Mouse (Mus musculus): ENCODE measurements around the gene Snip1. TPM values are rescaled to one million over a fixed set of nuclear protein-coding genes. Genes with fewer than 3 reads are reported as not detected.

Gene Snip1
- 1 to 10 TPM; 5.1 to 8.8 TPM for polyA plus RNA-seq (2017; shearing (Covaris generic))

DNA sequence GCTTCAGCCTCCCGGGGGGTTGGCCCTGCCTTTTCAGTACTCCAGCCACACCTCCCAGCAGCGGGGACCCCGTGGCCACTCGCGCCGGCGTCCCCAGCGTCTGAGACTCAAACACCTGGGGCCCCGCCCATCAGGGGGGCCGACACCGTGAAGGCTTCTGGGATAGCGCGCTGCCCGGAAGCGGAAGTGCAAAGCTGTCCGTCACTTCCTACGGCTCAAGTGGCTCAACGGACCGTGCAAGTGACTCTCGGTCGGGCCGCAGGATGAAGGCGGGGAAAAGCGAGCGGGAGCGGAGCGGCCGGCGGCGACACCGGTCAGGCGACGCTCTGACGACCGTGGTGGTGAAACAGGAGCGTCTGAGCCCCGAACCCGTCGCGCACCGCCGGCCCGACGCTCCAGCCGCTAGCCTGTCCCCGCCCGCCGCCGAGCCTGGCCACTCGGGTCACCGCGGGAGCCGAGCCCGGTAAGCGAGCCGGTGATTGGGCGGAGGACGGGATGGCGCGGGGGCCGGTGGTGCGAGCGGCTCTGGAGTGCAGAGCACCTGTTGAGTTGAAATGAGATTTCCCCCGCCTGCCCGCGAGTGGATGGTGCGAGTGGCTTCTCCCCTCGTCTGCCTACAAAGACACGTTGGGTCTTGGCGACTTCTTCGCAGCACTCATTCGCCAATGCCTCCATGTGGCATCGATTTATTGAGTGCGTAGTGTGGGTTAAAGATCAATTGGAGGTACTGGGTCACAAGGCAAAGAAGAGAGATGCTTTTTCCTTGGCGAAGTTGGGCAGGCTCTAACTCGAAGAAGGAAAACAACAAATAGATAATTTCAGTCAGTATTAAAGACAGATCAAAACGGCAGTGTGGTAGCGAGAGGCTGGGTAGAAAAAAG, at the start of gene Snip1:
TSS of gene Snip1 (plus strand) at position 183 of the 881 bp plus-strand sequence.
- peak; percentile 94 for ATAC-seq

- ATAC-seq: no peak
Observed at GRCm38 (mm10) chr4:125017431-125017830, 49.0 kb upstream of the Snip1 start.

DNA sequence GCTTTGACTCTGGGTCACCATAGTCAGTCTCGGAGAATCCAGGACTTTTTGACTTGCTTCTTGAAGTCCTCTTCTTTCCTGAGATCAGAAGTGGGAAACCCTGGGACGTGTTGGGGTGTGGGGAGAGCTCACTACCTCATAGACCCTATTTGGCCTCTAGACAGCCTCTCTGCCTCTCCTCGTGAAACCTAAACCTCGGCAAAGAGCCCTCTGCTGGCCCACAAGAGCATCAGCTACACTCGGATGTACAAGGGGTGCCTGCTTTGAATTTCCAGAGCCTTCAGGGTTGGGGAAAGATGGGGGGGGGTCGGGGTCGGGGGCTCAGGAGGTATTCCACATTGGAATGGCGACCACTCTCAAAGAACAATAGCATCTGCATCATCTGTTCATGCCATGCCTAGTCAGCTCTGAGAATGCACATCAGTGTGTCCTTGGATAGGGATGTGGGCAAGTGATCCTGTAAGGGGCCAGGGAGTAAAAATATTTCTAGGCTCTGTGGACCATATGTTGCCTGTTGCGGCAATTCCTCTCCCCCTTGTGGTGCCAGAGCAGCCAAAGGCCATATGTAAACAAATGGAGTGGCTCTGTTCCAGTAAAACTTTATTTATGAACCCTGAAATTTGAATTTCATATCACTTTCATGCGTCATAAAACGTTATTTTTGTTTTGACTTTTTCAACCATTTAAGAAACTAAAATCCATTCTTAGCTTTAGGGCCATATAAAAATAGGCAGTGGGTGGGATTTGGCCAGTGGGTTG, 45.5 kb upstream of the Snip1 start:
- no peak for ATAC-seq

DNA sequence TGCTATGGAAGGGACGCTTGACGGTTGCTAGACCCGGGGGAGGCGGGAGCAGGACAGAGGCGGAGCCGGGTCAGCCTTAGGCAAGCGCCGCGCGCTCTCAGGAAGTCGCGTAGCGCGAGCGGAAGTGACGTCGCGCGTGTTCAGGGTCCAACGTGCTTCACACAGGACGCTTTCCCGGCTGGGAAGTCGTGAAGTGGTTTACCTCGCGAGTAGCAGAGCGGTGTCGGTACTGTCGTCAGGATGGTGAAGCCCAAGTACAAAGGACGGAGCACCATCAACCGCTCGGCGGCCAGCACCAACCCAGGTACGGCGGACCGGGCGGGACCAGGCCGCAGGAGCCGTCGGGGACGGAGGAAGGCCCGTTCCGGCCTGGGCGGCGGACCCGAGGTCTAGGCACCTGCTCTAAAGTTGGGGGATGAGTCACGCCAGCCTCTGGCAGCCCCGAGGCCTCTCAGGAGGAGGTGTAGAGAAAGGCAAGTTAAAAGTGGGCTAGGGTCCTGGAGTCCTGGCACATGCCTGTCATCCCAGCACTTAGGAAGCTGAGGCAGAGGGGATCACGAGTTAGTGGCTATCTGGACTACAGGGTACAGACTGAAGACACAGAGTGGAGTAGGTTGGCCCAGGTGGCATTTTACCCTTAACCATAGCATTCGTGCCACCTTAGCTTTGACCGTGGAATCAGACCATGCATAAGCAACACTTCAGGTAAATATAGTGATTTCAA, 36.4 kb upstream of the Snip1 start:
- ATAC-seq: peak; percentile 100

DNA sequence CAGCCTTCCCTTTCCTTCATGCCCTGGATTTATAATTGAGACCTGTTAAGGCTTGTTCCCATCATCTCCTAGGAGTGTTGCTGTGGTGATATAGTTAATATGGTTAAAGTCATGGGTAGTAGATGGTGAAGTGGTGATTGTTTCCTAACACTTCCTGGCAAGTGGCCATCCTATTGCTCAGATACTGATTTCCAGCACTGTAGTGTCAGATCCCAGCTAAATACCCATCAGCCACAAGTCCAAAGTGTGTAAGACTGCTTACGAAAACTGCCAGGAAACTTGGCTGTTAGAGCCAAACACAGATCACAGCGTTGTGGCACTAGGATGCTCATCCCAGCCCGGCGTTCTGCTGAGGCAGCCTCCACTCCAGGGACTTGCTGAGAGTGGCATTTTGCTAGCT, 32.1 kb upstream of the Snip1 start:
- ATAC-seq: no peak

- ATAC-seq: no peak
Observed at GRCm38 (mm10) chr4:125044454-125044853, 22.0 kb upstream of the Snip1 start.

- no peak for ATAC-seq
Observed at GRCm38 (mm10) chr4:125055385-125055784, 11.1 kb upstream of the Snip1 start.

- ATAC-seq: no peak
Observed at GRCm38 (mm10) chr4:125056476-125056875, 10.0 kb upstream of the Snip1 start.

DNA sequence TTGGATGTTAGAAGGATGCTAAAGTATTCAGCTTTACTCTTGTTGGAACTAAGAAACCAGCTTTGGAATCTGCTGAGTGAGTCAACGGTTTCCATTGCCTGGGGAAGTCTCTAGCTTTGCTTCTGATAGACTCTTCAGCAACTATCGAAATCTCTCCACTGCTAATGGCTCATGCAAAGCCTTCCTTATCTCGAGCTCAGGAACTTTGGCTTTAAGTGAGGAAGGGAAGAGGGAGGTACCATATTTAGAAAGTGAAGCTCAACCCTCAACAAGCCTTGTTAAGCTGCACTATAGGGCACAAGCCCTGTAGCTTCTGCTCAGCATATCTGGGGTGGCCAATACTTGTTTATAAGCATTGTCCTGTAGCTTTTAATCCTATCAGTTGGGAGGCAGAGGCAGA, 9.2 kb upstream of the Snip1 start:
- no peak for ATAC-seq

DNA sequence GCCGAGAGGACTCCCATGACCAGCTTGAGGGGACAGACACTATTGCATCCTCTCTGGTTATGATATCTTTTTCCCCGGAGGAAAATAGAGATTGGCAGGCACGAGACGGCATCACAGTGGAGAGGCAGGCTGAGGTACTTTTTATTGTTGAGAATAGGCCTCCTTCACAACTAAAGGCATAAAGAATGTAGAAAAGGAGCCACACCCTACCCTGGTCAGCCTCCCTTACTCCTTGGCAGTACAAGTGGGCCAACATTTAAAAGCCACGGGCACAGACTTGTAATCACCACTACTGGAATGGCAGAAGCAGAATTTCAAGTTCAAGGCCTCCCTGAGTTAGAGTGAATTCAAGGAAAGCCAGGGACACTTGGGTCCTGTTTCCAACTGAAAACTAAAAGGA, 8.4 kb upstream of the Snip1 start:
- ATAC-seq: no peak

GRCm38 (mm10) chr4:125059025-125059424, 7.4 kb upstream of the Snip1 start:
- ATAC-seq: peak; percentile 54

DNA sequence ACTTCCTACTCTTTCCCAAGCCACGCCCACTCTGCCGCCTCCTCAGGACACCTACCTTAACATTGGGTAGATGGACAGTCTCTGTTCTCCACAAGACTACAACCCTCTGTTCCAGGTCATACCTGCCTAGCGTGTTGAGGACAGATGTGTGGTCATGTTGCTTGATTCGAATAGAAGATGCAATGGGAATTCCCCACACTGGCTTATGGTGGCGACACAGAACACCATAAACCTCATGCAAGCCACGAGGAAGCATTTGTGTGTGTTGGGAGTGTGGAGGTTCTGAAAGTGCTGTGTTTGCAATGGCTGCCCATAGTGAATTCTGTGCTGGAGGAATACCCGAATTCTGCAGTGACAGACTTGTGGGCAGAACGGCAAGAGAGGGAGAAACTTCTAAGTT, 2.6 kb upstream of the Snip1 start:
- no peak for ATAC-seq

DNA sequence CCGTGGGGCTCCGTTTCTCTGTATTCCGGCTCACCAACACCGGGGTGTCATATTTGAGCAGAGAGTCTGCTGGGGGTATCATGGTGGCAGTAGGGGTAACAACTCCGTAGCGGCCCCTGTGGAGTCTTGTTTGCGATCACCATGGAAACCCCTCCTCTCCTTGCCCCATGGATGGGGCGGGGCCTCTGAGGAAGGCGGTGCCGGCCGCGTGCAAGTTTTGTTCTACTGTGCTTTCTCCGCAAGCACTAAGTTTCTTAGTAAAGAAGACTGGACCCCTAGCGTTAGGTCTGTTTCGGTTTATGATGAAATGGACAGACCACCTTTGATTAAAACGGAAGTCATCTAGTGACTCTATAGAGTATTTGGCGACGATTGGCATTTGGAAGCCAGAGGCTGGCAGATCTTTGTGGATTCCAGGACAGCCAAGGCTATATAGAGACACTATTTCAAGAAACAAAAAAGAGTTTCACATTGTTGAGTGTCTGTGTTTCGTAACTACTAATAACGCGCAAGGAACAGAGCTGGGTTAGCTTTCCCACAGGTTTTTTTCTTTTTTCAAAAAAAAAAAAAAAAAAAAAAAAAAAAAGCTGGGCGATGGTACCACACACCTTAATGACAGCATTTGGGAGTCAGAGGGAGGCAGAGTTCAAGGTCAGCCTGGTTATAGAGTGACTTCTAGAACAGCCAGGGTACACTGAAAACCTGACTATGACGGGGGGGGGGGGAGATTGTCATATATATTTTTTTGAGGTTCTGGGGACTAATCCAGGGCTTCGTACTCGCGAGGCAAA, 760 bp upstream of the Snip1 start, which contains the start of gene Dnali1:
TSS of gene Dnali1 (minus strand) at position 187 of the 791 bp plus-strand sequence.
- ATAC-seq: peak; percentile 48

DNA sequence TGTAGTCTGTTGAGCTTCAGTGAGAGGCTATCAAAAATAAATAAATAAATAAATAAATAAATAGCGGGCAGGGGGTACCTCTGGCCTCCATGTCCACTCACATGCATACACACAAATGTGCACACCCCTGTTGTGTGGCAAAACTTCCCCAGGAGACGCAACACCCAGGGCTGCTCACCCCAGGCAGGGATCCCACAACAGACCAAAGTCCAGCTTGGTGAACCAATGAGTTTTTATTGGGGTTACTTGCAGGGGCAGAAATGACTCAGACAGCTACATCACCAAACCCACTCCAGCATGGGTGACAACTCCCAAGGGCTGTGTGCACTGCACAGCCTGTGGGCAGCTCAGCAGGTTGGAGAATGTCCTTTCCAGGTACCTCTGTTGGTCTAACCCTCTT, 11.2 kb downstream of the Snip1 start:
- ATAC-seq: no peak

- ATAC-seq: no peak
Observed at GRCm38 (mm10) chr4:125078698-125079097, 12.2 kb downstream of the Snip1 start.

DNA sequence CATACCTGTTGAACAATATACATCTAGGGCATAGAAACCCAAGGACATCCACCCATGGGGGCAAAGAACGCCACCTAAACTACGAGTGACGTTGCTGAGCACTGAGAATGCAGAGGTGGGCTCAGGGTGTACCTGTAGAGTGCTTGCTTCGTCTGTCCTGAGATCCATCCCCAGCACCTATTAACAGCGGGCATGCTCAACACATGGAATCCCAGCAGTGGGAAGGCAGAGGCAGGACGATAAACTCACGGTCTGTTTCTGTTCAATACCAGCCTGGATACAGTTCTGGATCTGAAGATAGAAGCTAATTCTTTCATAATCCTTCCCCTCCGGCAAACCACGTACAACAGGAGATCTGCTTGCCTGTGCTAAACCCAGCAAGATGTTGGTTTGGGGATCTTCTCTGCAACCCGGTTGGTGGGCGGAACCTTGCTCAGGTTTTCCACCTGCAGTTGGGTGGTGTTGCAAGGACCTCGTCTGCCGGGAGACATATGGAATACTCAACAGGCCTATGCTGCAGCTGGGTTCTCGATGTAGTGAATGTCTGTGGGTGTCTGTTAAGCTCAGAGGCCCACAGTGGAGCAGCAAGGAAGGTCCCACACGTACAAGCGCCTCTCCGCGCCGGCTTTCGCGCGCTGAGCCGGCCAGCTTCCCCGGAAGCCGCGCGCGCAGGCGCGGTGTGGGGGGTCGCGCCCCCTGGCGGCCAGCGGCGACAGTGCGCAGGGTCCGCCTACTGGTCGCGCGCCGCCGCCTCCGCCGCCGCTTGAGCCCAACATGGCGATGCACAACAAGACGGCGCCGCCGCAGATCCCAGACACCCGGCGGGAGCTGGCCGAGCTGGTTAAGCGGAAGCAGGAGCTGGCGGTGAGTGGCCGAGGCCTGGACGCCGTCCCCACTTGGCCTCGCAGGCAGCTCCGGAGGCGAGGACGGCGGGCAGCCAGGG, 18.2 kb downstream of the Snip1 start, which contains the start of gene Meaf6:
TSS of gene Meaf6 (plus strand) at position 732 of the 943 bp plus-strand sequence.
- peak; percentile 88 for ATAC-seq

- peak; percentile 65 for ATAC-seq
Observed at GRCm38 (mm10) chr4:125085346-125085841, 18.9 kb downstream of the Snip1 start.

- no peak for ATAC-seq
Observed at GRCm38 (mm10) chr4:125093031-125093430, 26.6 kb downstream of the Snip1 start.

DNA sequence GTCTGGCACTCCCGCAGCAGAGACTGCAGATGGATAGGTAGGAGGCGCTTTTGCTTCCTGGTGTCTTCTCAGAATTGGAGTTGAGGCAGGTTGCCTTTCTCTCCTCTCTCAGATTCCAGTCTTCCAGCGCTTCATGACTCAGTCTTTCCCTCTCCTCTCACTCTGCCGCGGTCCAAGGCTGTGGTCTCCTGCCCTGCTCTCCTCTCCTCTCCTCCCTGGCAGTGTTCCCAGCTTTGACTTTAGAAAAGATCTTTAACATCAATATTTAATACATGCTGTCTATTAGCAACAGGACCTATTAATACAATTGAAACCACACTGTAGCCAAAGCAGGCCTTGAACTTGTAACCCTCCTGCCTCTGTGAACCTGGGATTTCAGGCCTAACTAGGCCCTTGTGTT, 29.6 kb downstream of the Snip1 start:
- ATAC-seq: no peak

- ATAC-seq: no peak
Observed at GRCm38 (mm10) chr4:125097412-125097811, 30.9 kb downstream of the Snip1 start.

DNA sequence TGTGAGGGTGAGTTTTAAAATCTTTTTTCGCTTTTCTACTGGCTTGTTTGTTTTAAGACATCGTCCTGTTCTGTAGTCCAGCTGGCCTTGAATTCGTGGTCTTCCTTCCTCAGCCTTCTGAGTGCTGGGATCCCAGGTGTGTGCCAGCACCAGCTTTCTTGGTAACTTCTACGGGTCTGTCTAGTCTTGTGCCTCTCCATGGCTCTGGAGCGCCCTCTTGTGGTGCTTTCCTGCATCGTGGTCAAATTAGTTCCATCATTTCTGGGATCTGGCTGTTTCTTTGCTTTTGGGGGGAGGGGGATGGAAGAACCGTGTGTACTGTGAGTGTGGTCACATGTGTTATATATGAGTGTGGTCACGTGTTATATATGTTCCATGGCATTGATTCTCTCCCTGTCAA, 33.0 kb downstream of the Snip1 start:
- ATAC-seq: peak; percentile 94

All from CD4-positive, CD25-positive, alpha-beta regulatory T cell, adult 4 months (primary cell).